Mouse (Mus musculus) testis, postnatal 14 days (tissue): ENCODE data around the gene Masp1.
A peak's percentile ranks its signal among the peaks of the same experiment; 100 is the strongest.

Experiments
- DNase-seq: peaks from one replicate; pipeline ENCODE4 v3.0.0; 2021; ENCODE audit warnings: low spot score

The Masp1 gene

DNA sequence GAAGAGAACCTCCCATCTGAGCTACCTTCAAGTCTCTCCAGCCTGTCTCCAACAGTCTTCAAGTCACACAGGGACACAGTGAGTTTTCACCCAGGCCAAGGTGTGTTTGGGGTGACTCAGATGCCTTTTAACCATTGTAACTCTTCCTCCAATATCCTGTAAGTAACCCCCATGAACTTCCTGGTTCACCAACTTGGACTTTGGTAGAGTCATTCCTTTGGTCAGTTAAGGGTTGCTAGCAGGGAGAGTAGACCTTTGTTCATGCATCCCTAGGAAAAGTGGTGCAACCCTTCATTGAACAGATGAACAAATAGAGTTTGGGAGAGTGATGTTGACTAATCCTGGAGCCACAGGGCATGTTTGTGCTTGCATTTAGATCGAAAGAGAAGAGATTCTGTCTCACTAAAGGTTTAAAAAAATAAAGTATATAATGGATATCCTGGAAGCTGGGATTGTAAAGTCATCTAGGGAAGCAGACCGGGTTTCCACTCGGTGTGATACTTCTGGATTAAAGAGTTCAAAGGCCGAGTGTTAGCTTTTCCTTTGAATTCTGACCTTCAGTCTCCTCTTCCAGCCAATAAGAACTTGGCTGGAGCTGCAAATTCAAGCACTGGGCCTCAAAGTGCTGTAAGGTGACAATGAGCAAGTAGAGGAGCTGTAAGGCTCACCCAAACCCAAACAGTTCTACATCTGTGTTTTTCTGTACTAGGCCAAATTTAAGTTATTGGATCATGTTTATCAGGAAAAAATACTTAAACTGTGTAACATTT lies 9.3 kb downstream of the Masp1 start:
- DNase-seq, result no peak

- no peak for DNase-seq
Observed at GRCm38 (mm10) chr16:23505904-23506687, 14.5 kb downstream of the Masp1 start.

- DNase-seq, result no peak
Observed at GRCm38 (mm10) chr16:23504320-23504744, 16.3 kb downstream of the Masp1 start.

DNA sequence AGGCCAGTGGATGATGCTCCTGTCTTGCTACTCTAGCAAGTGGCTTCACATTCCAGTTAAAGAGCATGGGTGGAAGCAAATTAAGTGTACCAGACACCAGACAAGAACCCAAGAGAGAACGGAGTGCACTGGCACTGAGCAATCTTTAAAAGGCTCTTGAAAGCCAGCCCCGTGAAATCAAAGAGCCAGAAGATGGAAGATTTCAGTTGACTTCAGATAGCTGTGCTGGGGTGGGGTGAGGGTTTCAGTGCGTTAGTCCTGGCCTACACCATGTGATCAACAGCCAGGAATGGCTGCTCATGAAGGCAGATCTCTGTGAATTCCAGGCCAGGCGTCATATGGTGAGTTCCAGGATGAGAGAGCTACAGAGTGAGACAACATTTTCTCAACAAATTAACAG lies 17.3 kb downstream of the Masp1 start:
- DNase-seq, result no peak

GRCm38 (mm10) chr16:23502478-23502877 lies 18.1 kb downstream of the Masp1 start:
- no peak for DNase-seq

GRCm38 (mm10) chr16:23501288-23501687 lies 19.3 kb downstream of the Masp1 start:
- no peak for DNase-seq

GRCm38 (mm10) chr16:23500558-23500957 lies 20.1 kb downstream of the Masp1 start:
- DNase-seq, result no peak

GRCm38 (mm10) chr16:23498691-23499131 lies 21.9 kb downstream of the Masp1 start:
- no peak for DNase-seq

- no peak for DNase-seq
Observed at GRCm38 (mm10) chr16:23497881-23498280, 22.7 kb downstream of the Masp1 start.

DNA sequence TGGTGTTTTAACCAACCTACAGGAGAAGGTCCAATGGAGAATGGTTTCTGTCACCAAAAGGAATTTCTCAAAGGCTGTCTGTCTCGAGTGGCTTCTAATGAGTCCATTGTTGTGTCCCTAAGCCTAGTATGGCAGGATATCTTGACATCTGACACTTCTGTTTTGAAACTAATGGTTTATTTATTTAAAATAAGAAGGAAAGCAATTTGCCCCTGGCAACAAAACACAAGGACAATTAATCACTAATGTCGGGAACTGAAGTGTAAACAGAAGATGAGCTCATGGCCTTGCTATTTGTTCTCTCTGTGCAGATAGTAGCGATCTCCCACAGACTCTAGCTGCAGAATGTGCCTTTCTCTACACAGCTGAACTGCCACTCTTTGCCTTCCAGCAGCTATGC lies 23.2 kb downstream of the Masp1 start:
- DNase-seq, result peak; percentile 36

DNA sequence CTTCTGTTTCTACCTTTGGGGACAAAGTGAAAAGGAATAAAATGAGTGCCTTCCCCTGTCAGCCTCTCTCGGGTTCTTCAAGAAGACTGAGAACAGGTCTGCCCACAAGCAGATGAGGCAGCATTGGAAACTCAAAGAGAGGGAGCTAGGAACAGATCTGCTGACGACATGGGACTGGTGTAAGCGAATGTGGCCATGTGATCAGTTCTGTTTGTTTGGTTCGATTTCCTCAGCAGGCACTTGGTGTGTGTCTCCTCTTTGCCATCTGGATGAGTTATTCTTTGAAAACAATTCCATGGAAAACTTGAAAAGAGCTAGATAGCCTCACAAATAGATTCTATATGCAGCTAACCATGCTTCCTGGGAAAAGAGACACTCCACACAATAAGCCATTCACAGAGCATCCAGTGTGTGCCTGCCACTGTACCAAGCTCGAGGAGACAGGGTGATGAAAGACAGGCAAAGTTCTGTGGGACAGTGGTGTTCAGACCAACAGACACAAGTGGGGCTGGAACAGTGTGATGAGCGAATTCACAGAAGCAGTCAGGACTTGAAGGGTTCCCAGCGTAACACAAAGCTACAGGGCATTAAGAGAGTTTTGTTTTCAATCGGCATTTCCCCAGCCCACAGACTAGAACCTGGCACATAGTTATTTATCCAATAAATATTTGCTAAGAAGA lies 24.2 kb downstream of the Masp1 start:
- DNase-seq, result no peak

- DNase-seq, result no peak
Observed at GRCm38 (mm10) chr16:23492783-23493182, 27.8 kb downstream of the Masp1 start.

- DNase-seq, result no peak
Observed at GRCm38 (mm10) chr16:23483292-23483691, 37.3 kb downstream of the Masp1 start.

DNA sequence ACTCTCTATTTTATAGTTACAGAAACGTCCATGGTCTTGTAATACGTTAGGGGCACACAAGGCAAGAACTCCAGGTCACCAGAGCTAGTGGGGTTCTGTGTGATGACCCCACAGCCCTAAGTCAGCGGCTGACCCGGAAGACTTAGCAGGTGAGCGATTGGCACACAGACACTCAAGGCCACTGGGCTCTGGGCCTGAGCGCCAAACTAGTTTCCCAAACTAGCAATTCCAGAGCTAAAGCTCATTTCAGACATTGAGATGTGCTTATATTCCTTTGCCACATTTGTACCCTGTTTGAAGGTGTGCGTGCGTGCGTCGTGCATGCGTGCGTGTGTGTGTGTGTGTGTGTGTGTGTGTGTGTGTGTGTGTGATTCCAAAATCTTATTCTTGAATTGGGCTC lies 37.8 kb downstream of the Masp1 start:
- DNase-seq, result no peak

GRCm38 (mm10) chr16:23482218-23482617 lies 38.4 kb downstream of the Masp1 start:
- DNase-seq, result no peak

DNA sequence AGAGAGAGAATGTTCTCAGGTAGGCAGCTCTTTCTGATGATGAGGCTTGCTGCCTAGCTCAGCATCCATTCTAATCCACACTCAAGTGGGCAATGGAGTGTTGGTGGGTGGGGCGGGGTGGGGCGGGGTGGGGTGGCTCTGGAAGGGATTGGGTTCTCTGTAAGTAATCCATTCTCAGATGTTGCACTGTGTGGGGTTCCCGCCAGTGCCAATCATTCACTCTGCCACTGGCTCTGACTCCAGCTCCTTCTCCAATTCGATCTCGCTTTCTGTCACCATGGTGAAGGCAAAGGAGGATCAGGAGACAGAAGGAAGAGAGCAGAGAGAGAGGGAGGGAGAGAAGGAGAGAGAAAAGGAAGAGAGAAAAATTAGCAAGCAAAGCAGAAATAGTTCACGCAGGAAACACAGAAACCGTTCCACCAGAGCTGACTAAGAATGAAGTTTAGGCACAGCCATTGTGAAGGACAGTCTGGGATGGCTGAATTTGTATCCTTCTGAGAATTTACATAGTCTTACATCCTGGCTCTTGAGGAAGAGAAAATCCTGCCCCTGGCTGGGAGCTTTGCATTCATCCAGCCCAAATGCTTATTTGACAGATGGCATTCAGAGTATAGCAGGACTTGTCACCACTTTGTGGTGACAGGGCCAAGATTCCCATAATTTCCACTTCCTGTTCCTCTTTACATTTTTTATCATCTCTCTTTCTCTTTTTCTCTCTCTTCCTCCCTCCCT lies 40.6 kb downstream of the Masp1 start:
- DNase-seq, result no peak

DNA sequence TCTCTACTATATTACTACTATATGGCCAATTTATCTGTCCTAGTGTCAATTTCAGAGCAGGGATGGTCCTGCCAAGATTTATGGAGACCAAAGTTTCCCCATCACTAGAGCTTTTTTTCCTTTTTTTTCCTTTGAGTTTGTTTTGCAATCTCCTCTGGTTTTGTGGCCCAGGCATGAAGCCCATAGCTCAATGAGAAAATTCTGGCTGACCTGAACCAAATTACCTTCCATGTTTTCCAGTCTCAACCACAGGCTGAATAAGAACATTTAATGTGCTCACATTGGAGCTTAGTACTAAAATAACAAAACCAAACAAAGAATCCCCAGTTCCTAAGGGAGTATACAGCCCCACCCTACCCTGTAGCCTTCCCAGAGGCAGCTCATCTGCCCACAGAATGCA lies 44.0 kb downstream of the Masp1 start:
- DNase-seq, result no peak

GRCm38 (mm10) chr16:23475651-23476050 lies 45.0 kb downstream of the Masp1 start:
- DNase-seq, result no peak

DNA sequence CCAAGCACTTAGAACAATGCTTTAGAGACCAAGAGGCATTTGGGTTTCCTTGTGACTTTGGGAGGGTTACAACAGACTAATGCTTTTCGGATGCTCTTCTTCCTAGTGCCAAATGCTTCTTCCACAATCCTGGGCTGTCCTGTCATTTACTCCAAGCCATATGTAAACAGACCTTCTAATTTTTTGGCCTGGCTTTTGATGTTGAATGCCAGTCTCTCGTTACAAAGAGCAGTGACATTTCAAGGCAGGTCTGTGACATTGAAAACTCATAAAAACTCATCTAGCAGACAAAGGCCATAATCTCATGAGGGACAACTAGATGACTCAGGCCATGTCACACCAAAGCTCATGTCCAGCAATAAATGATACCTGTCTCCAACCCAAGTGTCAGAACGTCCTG lies 48.6 kb downstream of the Masp1 start:
- no peak for DNase-seq

GRCm38 (mm10) chr16:23471551-23471950 lies 49.1 kb downstream of the Masp1 start:
- no peak for DNase-seq

DNA sequence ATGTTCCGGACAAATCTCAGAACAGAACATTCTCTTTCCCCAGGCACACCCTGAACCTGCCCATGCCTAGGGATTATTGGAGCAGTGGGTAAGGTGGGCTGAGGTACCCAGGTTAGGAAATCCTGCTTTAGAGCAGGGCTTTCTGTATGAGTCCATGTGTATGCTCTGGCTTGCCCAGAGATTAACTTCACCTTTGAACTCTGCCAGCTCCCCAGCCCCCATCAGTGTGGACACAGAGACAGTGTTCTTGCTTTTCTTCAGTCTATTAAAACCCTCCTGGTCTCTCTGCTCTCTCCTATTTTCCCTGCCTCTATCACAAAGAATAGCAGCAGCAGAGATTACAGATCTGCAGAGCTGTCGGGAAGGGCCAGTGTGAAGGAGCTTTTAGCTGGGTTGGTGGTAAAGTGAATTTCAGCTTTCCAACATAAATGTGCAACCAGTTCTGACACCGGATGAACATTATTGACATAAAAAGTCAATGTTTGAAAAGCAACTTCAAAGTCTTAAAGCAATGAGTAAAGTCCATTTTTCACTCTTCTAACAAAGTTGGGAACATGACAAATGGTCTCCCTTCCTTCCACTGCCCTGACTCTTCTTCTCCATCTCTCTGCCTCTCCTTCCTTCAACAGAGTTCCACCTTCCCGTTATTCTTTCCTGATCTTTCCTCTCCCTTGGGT lies 56.8 kb downstream of the Masp1 start:
- no peak for DNase-seq
